Mouse (Mus musculus) kidney, adult 2 months (tissue): ENCODE results near the gene Slc12a8.

Source experiments
- CTCF ChIP-seq: fragments of 200-500 bp; conservative IDR thresholded peaks from 2 replicates; pipeline ENCODE4 v1.5.1; 2011; ENCODE audit warnings: low read depth, mild to moderate bottlenecking, control low read depth, low read length, moderate library complexity, mixed read lengths; ENCODE audit not compliant: insufficient read depth, insufficient read length
- POLR2A ChIP-seq: fragments of 200-500 bp; IDR thresholded peaks from one replicate; pipeline ENCODE4 v1.6.1; 2011; ENCODE audit warnings: low read depth, low read length, control low read depth

GRCm38 (mm10) chr16:33708031-33708430 lies 190.9 kb downstream of the Slc12a8 start:
- TF ChIP-seq POLR2A (no peak), CTCF (no peak)
